Mouse (Mus musculus) layer of hippocampus, postnatal 10 days (tissue): Measurements from ENCODE around the gene Nadsyn1. TPM values are rescaled to one million over a fixed set of nuclear protein-coding genes. Genes with fewer than 3 reads are reported as not detected.
A peak's percentile ranks its signal among the peaks of the same experiment; 100 is the strongest.

ENCODE experiments used
- DNase-seq, 2 experiments: peaks; one replicate each; pipeline ENCODE4 v3.0.0; 2021; ENCODE audit warnings: low spot score in 2 of 2
- total RNA-seq, 2 experiments: library from RNA; stranded (reverse); gene quantifications; 2 replicates each; pipeline ENCODE4 v1.2.3; 2021

Nadsyn1 gene
- total RNA-seq, 2 experiments from 2014 or later: 6.1 to 6.4 TPM

- peak; percentile 46 to 55 for DNase-seq
These were observed 17.4 kb downstream of the Nadsyn1 start for GRCm38 (mm10) chr7:143805199-143805624.

GRCm38 (mm10) chr7:143801195-143802065, 21.2 kb downstream of the Nadsyn1 start:
- DNase-seq: no peak

- no peak for DNase-seq
These were observed 21.9 kb downstream of the Nadsyn1 start for GRCm38 (mm10) chr7:143800770-143801169.

GRCm38 (mm10) chr7:143798783-143799182, 23.9 kb downstream of the Nadsyn1 start:
- DNase-seq: no peak

GRCm38 (mm10) chr7:143793121-143793520, 29.5 kb downstream of the Nadsyn1 start:
- DNase-seq: no peak

- no peak for DNase-seq
These were observed 30.2 kb downstream of the Nadsyn1 start for GRCm38 (mm10) chr7:143792336-143792985.

GRCm38 (mm10) chr7:143783996-143784829, 38.4 kb downstream of the Nadsyn1 start, which contains the start of gene Mrgpre:
TSS of gene Mrgpre (minus strand) at chr7:143784500.
- peak; percentile 76 to 77 for DNase-seq

- DNase-seq: peak in 1 of 2 experiments; percentile 20
These were observed 39.2 kb downstream of the Nadsyn1 start for GRCm38 (mm10) chr7:143783378-143783995.

- no peak for DNase-seq
These were observed 45.3 kb downstream of the Nadsyn1 start for GRCm38 (mm10) chr7:143777375-143777774.

GRCm38 (mm10) chr7:143776137-143776536, 46.5 kb downstream of the Nadsyn1 start:
- DNase-seq: no peak

GRCm38 (mm10) chr7:143769461-143769860, 53.2 kb downstream of the Nadsyn1 start:
- DNase-seq: no peak

GRCm38 (mm10) chr7:143768267-143768666, 54.4 kb downstream of the Nadsyn1 start:
- no peak for DNase-seq

- DNase-seq: no peak
These were observed 55.8 kb downstream of the Nadsyn1 start, which contains the start of gene Mrgprg for GRCm38 (mm10) chr7:143766893-143767292. TSS of gene Mrgprg (minus strand) at chr7:143766993.

GRCm38 (mm10) chr7:143764876-143765530, 57.6 kb downstream of the Nadsyn1 start:
- no peak for DNase-seq

GRCm38 (mm10) chr7:143763794-143764193, 58.9 kb downstream of the Nadsyn1 start:
- DNase-seq: no peak

- no peak for DNase-seq
These were observed 63.7 kb downstream of the Nadsyn1 start for GRCm38 (mm10) chr7:143758956-143759355.

GRCm38 (mm10) chr7:143757696-143758095, 65.0 kb downstream of the Nadsyn1 start:
- DNase-seq: no peak

- peak; percentile 54 to 68 for DNase-seq
These were observed 65.6 kb downstream of the Nadsyn1 start for GRCm38 (mm10) chr7:143757027-143757390.

- no peak for DNase-seq
These were observed 66.3 kb downstream of the Nadsyn1 start, which contains the start of gene Osbpl5 for GRCm38 (mm10) chr7:143756125-143757026. TSS of gene Osbpl5 (minus strand) at chr7:143756985.
